Mouse (Mus musculus): ENCODE data around the gene 2410004P03Rik. TPM values are rescaled to one million over a fixed set of nuclear protein-coding genes. Genes with fewer than 3 reads are reported as not detected.

The 2410004P03Rik gene
- 0.27 and 1.1 TPM in 2 replicates for polyA plus RNA-seq (2012; ENCODE audit: insufficient read depth, insufficient read length, missing spikeins)

DNA sequence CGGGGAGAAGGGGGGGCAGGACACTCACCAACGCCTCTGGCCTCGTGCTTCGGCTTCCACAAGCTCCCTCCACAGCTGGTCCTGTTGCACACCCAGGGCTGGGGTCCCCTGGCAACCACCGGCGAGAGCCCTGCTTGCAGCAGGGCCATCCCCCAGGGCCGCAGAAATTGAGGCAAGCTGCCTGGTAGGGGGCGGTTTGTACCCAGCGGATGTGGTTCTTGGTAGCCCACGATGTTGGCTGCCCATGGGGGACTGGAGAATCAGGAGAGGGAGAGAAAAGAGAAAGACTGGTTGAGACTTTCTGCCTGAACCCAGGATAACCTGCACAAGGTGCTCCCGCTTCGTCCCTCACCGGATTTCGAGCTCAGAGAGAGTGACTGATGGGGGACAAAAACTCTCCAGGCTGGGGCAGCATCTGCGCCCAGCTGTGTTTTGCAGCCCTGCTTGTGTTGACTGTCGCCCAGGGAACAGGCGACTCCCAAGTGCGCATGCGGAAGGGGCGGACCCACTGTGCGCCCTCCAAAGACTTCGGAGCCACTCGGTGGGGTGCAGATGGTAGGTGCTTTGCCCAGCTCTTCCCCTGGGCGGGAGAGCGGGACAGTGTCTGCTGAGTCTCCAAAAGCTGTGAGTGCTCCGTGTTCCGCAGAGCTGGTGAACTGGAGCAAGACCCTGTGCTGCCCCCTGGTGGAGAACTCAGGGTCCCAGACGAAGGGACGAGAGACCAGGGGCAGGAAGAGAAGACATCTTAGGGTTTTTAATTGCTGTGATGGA is at the start of gene 2410004P03Rik:
TSS of gene 2410004P03Rik (minus strand) at position 628 of the 771 bp plus-strand sequence.
- H3K27ac ChIP-seq (ENCODE audit: insufficient read depth, low read depth, low read length), result no peak within 1 kb of the TSS
- no peaks in the 10 kb centered on the region for H3K4me1 ChIP-seq (ENCODE audit: control insufficient read depth, insufficient read depth, low read length)
- TF ChIP-seq POLR2A (IDR thresholded peaks at IDR 0.05; ENCODE audit: borderline replicate concordance, low read depth, low read length) (no peak), CTCF (IDR thresholded peaks at IDR 0.05; ENCODE audit: low read depth, low read length) (peak; percentile 88)
- peak within 1 kb of the TSS; percentile 64 for H3K4me3 ChIP-seq (ENCODE audit: insufficient read depth, low read length)

DNA sequence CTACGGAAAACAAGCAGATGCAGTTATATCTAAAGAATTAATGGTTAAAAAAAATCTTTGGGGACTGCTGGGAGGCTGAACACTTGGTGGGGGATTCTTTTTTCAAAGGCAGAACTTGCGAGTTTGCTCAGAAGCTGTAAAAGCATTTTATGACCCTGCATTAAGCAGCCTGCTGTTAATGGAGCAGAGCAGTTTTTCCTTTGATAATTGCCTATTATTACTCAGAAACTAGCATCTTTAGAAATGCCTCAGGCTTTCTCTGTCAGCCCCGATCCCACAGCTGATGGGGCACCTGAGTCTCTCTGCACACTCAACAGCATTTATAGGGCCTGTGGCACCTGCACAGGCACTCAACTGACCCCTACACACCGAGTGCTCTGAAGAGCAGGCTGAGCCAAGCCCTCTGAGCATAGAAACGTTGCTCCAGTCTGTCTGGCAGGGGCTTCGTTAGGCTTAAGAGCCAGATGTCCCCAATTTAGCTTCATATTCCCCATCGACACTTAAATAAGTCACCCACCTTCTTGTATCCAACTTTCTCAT is 49.7 kb upstream of the 2410004P03Rik start:
- Histone ChIP-seq H3K4me1 (ENCODE audit: control insufficient read depth, insufficient read depth, low read length) (no peaks in the 10 kb centered on the region), H3K4me3 (ENCODE audit: insufficient read depth, low read length) (no peak overlapping the region), H3K27ac (ENCODE audit: insufficient read depth, low read depth, low read length) (no peak overlapping the region)
- no peak for TF ChIP-seq POLR2A (IDR thresholded peaks at IDR 0.05; ENCODE audit: borderline replicate concordance, low read depth, low read length)
- TF ChIP-seq CTCF (IDR thresholded peaks at IDR 0.05; ENCODE audit: low read depth, low read length), result no peak

DNA sequence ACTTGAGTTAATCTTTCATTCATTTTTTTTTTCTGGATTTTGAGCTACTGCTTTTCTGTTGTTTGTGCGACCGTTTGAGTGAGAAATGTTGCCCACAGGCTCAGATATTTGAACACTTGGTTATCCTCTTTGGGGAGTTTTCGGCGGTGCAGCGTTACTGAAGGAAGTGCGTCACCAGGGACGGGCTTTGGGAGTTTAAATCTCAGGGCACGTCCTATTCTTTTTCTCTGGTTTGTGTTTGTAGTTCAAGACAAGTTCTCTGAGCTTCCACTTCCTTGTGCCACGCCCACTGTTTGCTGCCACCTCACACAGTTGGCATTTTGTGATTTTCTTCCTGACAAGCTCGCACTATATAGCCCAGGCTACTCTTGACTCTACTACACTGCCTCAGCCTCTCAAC is 47.0 kb upstream of the 2410004P03Rik start:
- TF ChIP-seq POLR2A (IDR thresholded peaks at IDR 0.05; ENCODE audit: borderline replicate concordance, low read depth, low read length) (no peak), CTCF (IDR thresholded peaks at IDR 0.05; ENCODE audit: low read depth, low read length) (no peak)
- no peak overlapping the region for H3K27ac ChIP-seq (ENCODE audit: insufficient read depth, low read depth, low read length)
- no peaks in the 10 kb centered on the region for H3K4me1 ChIP-seq (ENCODE audit: control insufficient read depth, insufficient read depth, low read length)
- H3K4me3 ChIP-seq (ENCODE audit: insufficient read depth, low read length), result no peak overlapping the region

DNA sequence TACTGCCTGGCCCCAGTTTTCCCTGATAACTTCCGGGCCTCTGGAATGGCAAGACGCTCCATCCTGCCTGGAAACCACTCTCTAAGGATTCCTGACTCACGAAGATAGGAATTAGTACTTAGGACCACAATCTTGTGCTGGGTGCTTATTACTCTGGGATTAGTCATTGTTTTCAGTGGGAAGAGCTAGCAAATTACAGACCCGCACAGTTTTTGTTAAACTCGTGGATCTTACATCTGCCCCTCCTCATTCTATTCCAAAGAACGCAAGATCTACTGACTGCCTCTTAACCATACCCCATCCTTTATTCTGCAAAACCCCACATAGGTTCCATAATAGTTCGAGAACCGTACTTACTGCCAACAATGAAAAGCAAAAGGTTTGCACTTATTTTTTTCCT is 45.6 kb upstream of the 2410004P03Rik start:
- H3K27ac ChIP-seq (ENCODE audit: insufficient read depth, low read depth, low read length), result no peak overlapping the region
- TF ChIP-seq POLR2A (IDR thresholded peaks at IDR 0.05; ENCODE audit: borderline replicate concordance, low read depth, low read length) (no peak), CTCF (IDR thresholded peaks at IDR 0.05; ENCODE audit: low read depth, low read length) (no peak)

DNA sequence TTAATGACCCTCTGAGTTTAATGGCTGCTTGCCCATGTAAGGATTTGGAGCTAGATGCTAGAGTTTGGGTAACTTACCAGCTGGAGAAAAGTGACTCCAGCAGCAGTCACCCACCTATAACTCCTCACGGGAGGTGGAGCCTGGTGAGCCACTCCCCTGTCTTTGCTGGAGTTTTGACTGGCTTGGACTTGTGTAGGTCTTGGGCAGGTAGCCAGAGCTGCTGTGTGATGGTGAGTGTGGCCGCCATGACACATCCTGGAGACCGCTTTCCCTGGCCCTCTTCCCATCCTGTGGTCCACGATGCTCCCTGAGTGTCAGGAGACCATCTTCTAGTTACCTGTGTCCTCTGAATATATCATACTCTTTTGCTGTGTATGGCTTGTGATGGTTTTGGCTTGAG is 44.2 kb upstream of the 2410004P03Rik start:
- H3K4me3 ChIP-seq (ENCODE audit: insufficient read depth, low read length), result no peak overlapping the region
- H3K4me1 ChIP-seq (ENCODE audit: control insufficient read depth, insufficient read depth, low read length), result no peaks in the 10 kb centered on the region
- TF ChIP-seq CTCF (IDR thresholded peaks at IDR 0.05; ENCODE audit: low read depth, low read length) (no peak), POLR2A (IDR thresholded peaks at IDR 0.05; ENCODE audit: borderline replicate concordance, low read depth, low read length) (no peak)
- H3K27ac ChIP-seq (ENCODE audit: insufficient read depth, low read depth, low read length), result no peak overlapping the region

More for the DNA sequence above, 45.6 kb upstream of the 2410004P03Rik start:
- Histone ChIP-seq H3K4me1 (ENCODE audit: control insufficient read depth, insufficient read depth, low read length) (no peaks in the 10 kb centered on the region), H3K4me3 (ENCODE audit: insufficient read depth, low read length) (no peak overlapping the region)

DNA sequence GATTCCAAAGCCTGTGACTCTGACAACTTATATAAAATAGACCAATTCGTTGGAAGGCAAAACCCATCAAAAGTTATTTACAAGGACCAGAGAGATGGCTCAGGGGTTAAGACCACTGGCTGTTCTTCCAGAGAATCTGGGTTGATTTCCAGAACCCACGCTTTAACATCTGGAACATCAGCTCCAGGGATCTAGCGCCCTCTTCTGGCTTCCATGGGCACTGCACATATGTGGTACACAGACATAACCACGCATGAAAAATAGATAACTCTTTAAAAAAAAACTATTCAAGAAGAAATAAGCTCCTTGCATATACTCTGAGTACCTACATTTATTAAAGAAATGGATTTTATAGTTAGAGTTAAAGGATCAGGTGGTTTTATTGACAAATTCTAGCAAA is 43.2 kb upstream of the 2410004P03Rik start:
- 0 out of 2 replicates have a peak, but pooled peaks have one; percentile 31 for TF ChIP-seq CTCF (IDR thresholded peaks at IDR 0.05; ENCODE audit: low read depth, low read length)
- no peak for TF ChIP-seq POLR2A (IDR thresholded peaks at IDR 0.05; ENCODE audit: borderline replicate concordance, low read depth, low read length)
- H3K27ac ChIP-seq (ENCODE audit: insufficient read depth, low read depth, low read length), result no peak overlapping the region
- H3K4me3 ChIP-seq (ENCODE audit: insufficient read depth, low read length), result no peak overlapping the region
- no peaks in the 10 kb centered on the region for H3K4me1 ChIP-seq (ENCODE audit: control insufficient read depth, insufficient read depth, low read length)

DNA sequence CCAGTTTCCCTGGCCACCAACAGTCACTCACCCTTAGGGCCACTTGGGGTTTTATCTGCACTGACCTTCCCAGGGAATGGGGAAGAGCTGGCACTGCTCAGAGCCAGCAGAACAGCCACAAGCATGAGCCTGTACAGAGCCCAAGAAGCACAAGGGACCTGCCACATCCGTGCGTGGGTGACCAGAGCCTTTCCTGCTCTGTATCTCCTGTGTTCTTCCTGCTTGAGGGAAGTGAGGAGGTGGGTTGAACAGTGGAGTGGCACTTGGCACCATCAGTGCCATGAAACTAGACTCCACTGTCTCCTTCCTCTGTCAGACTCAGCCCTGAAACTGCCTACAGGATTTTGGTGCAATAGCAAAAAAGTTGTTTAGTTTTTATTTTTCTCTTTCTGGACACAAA is 41.1 kb upstream of the 2410004P03Rik start:
- no peaks in the 10 kb centered on the region for H3K4me1 ChIP-seq (ENCODE audit: control insufficient read depth, insufficient read depth, low read length)
- TF ChIP-seq POLR2A (IDR thresholded peaks at IDR 0.05; ENCODE audit: borderline replicate concordance, low read depth, low read length), result no peak
- TF ChIP-seq CTCF (IDR thresholded peaks at IDR 0.05; ENCODE audit: low read depth, low read length), result no peak
- no peak overlapping the region for H3K27ac ChIP-seq (ENCODE audit: insufficient read depth, low read depth, low read length)
- H3K4me3 ChIP-seq (ENCODE audit: insufficient read depth, low read length), result no peak overlapping the region

DNA sequence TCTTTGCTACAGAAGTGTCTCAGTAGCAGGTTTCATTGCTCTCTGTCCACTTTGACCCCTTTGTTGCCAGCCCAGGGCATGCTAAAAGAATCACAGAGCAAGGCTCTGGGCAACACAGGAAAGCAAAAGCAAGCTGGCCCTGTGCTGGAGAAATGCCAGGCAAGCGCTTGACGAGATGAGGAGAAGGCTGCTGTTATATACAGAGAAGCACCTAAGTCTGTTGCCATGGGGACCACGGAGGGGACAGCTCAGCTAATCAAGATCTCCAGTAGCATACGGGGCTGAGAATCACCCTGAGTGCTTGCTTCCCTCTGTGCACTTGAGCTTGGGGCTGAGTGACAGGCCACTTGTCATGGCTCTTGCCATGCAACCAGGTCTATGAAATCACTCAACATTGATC is 39.5 kb upstream of the 2410004P03Rik start:
- H3K27ac ChIP-seq (ENCODE audit: insufficient read depth, low read depth, low read length), result no peak overlapping the region
- no peaks in the 10 kb centered on the region for H3K4me1 ChIP-seq (ENCODE audit: control insufficient read depth, insufficient read depth, low read length)
- TF ChIP-seq POLR2A (IDR thresholded peaks at IDR 0.05; ENCODE audit: borderline replicate concordance, low read depth, low read length) (no peak), CTCF (IDR thresholded peaks at IDR 0.05; ENCODE audit: low read depth, low read length) (no peak)
- no peak overlapping the region for H3K4me3 ChIP-seq (ENCODE audit: insufficient read depth, low read length)

DNA sequence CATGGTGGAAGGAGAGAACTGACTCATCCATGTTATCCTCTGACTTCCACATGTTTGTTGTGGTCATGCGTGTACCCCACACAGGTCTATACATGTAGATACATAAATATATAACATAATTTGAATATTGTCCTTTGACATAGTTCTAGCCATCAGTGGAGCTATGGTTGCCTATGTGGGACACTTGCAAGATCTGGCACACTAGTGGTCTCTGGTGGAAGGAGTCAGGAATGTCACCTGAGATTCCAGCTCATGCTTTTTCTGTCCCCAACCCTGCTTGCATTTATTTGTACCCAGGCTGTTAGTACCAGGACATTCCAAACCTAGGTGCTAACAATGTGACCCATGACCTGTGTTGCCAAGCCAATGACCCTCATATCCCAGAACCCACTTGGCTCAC is 38.3 kb upstream of the 2410004P03Rik start:
- no peak overlapping the region for H3K4me3 ChIP-seq (ENCODE audit: insufficient read depth, low read length)
- H3K27ac ChIP-seq (ENCODE audit: insufficient read depth, low read depth, low read length), result no peak overlapping the region
- TF ChIP-seq CTCF (IDR thresholded peaks at IDR 0.05; ENCODE audit: low read depth, low read length), result no peak
- TF ChIP-seq POLR2A (IDR thresholded peaks at IDR 0.05; ENCODE audit: borderline replicate concordance, low read depth, low read length), result no peak
- H3K4me1 ChIP-seq (ENCODE audit: control insufficient read depth, insufficient read depth, low read length), result no peaks in the 10 kb centered on the region

DNA sequence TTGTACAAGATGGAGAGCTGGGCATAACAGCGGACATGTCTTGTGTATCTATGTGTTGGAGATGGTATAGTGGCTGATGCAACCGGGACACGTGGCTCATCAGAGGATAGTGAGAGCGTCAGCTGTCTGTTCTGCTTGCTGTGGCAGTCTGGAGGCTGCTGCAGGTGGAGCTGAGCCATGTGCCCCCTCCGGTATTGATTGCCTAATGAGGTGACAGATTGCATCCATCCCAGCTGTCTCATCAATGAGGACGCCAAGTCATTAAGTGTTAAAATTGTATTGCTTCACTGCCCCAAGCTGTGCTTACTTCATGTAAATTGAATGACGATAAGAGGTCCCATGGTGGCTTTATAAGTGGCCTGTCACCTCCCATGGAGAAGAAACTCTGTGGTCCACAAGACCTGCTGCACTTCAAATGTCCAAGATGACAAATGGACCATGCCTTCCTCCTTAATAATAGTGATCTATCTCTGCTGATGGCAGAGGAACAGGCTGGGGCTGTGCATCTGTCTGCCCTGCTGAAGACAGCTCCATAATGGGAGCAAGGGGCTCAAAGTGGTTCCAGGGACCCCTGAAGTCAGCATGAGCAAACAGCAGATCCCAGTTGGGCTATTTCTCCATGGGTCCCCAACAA is 37.6 kb upstream of the 2410004P03Rik start:
- Histone ChIP-seq H3K4me1 (ENCODE audit: control insufficient read depth, insufficient read depth, low read length) (no peaks in the 10 kb centered on the region), H3K27ac (ENCODE audit: insufficient read depth, low read depth, low read length) (no peak overlapping the region), H3K4me3 (ENCODE audit: insufficient read depth, low read length) (no peak overlapping the region)
- no peak for TF ChIP-seq CTCF (IDR thresholded peaks at IDR 0.05; ENCODE audit: low read depth, low read length)
- no peak for TF ChIP-seq POLR2A (IDR thresholded peaks at IDR 0.05; ENCODE audit: borderline replicate concordance, low read depth, low read length)
